Mouse (Mus musculus): Measurements from ENCODE around the gene Olfr1204. TPM values are rescaled to one million over a fixed set of nuclear protein-coding genes. Genes with fewer than 3 reads are reported as not detected.

Gene Olfr1204
- not detected for polyA plus RNA-seq (2014; fragmentation: Illumina TruSeq; extraction: RNeasy Lipid Tissue Mini Kit (QIAGEN cat#74804); ENCODE audit: low read depth, low replicate concordance)

GRCm38 (mm10) chr2:88848992-88849391, at the start of gene Olfr1204:
Gene Olfr1204, plus strand, starts transcription at chr2:88849292.

GRCm38 (mm10) chr2:88814196-88814595, 34.9 kb upstream of the Olfr1204 start, which contains the start of gene Olfr1202:
Gene Olfr1202, plus strand, starts transcription at chr2:88814496.

GRCm38 (mm10) chr2:88829437-88829836, 19.7 kb upstream of the Olfr1204 start, which contains the start of gene Olfr1205:
Gene Olfr1205, plus strand, starts transcription at chr2:88829737.

GRCm38 (mm10) chr2:88862931-88863330, 13.8 kb downstream of the Olfr1204 start, which contains the start of gene Olfr1206:
Gene Olfr1206, plus strand, starts transcription at chr2:88863231.

GRCm38 (mm10) chr2:88902211-88902610, 53.1 kb downstream of the Olfr1204 start, which contains the start of gene Olfr1208:
Gene Olfr1208, minus strand, starts transcription at chr2:88902311.

Other genes starting within 250 kb of the Olfr1204 start
- not detected for gene Olfr1191-ps1, start 208.8 kb upstream of the Olfr1204 start, polyA plus RNA-seq (2014; fragmentation: Illumina TruSeq; extraction: RNeasy Lipid Tissue Mini Kit (QIAGEN cat#74804); ENCODE audit: low read depth, low replicate concordance)
- gene Olfr1192-ps1, start 200.8 kb upstream of the Olfr1204 start, polyA plus RNA-seq (2014; fragmentation: Illumina TruSeq; extraction: RNeasy Lipid Tissue Mini Kit (QIAGEN cat#74804); ENCODE audit: low read depth, low replicate concordance) = not detected
- gene Olfr1193, start 173.7 kb upstream of the Olfr1204 start, polyA plus RNA-seq (2014; fragmentation: Illumina TruSeq; extraction: RNeasy Lipid Tissue Mini Kit (QIAGEN cat#74804); ENCODE audit: low read depth, low replicate concordance) = not detected
- not detected for gene Olfr1195, start 160.1 kb upstream of the Olfr1204 start, polyA plus RNA-seq (2014; fragmentation: Illumina TruSeq; extraction: RNeasy Lipid Tissue Mini Kit (QIAGEN cat#74804); ENCODE audit: low read depth, low replicate concordance)
- gene Olfr1196, start 144.7 kb upstream of the Olfr1204 start, polyA plus RNA-seq (2014; fragmentation: Illumina TruSeq; extraction: RNeasy Lipid Tissue Mini Kit (QIAGEN cat#74804); ENCODE audit: low read depth, low replicate concordance) = not detected
- gene Olfr1197, start 116.9 kb upstream of the Olfr1204 start, polyA plus RNA-seq (2014; fragmentation: Illumina TruSeq; extraction: RNeasy Lipid Tissue Mini Kit (QIAGEN cat#74804); ENCODE audit: low read depth, low replicate concordance) = not detected
- not detected for gene Olfr1198, start 97.9 kb upstream of the Olfr1204 start, polyA plus RNA-seq (2014; fragmentation: Illumina TruSeq; extraction: RNeasy Lipid Tissue Mini Kit (QIAGEN cat#74804); ENCODE audit: low read depth, low replicate concordance)
- not detected for gene Olfr1199, start 88.8 kb upstream of the Olfr1204 start, polyA plus RNA-seq (2014; fragmentation: Illumina TruSeq; extraction: RNeasy Lipid Tissue Mini Kit (QIAGEN cat#74804); ENCODE audit: low read depth, low replicate concordance)
- gene Olfr1200, start 78.8 kb upstream of the Olfr1204 start, polyA plus RNA-seq (2014; fragmentation: Illumina TruSeq; extraction: RNeasy Lipid Tissue Mini Kit (QIAGEN cat#74804); ENCODE audit: low read depth, low replicate concordance) = not detected
- not detected for gene Olfr1201, start 56.3 kb upstream of the Olfr1204 start, polyA plus RNA-seq (2014; fragmentation: Illumina TruSeq; extraction: RNeasy Lipid Tissue Mini Kit (QIAGEN cat#74804); ENCODE audit: low read depth, low replicate concordance)
- gene Olfr1202, start 34.8 kb upstream of the Olfr1204 start, polyA plus RNA-seq (2014; fragmentation: Illumina TruSeq; extraction: RNeasy Lipid Tissue Mini Kit (QIAGEN cat#74804); ENCODE audit: low read depth, low replicate concordance) = not detected
- not detected for gene Olfr1205, start 19.6 kb upstream of the Olfr1204 start, polyA plus RNA-seq (2014; fragmentation: Illumina TruSeq; extraction: RNeasy Lipid Tissue Mini Kit (QIAGEN cat#74804); ENCODE audit: low read depth, low replicate concordance)
- not detected for gene Olfr1206, start 13.9 kb downstream of the Olfr1204 start, polyA plus RNA-seq (2014; fragmentation: Illumina TruSeq; extraction: RNeasy Lipid Tissue Mini Kit (QIAGEN cat#74804); ENCODE audit: low read depth, low replicate concordance)
- gene Olfr1208, start 53.0 kb downstream of the Olfr1204 start, polyA plus RNA-seq (2014; fragmentation: Illumina TruSeq; extraction: RNeasy Lipid Tissue Mini Kit (QIAGEN cat#74804); ENCODE audit: low read depth, low replicate concordance) = not detected
- not detected for gene Olfr1209, start 65.9 kb downstream of the Olfr1204 start, polyA plus RNA-seq (2014; fragmentation: Illumina TruSeq; extraction: RNeasy Lipid Tissue Mini Kit (QIAGEN cat#74804); ENCODE audit: low read depth, low replicate concordance)
- gene Olfr1211, start 88.8 kb downstream of the Olfr1204 start, polyA plus RNA-seq (2014; fragmentation: Illumina TruSeq; extraction: RNeasy Lipid Tissue Mini Kit (QIAGEN cat#74804); ENCODE audit: low read depth, low replicate concordance) = not detected
- not detected for gene Olfr1212, start 104.7 kb downstream of the Olfr1204 start, polyA plus RNA-seq (2014; fragmentation: Illumina TruSeq; extraction: RNeasy Lipid Tissue Mini Kit (QIAGEN cat#74804); ENCODE audit: low read depth, low replicate concordance)
- gene Gm13762, start 131.0 kb downstream of the Olfr1204 start, polyA plus RNA-seq (2014; fragmentation: Illumina TruSeq; extraction: RNeasy Lipid Tissue Mini Kit (QIAGEN cat#74804); ENCODE audit: low read depth, low replicate concordance) = not detected
- not detected for gene Olfr1214, start 143.4 kb downstream of the Olfr1204 start, polyA plus RNA-seq (2014; fragmentation: Illumina TruSeq; extraction: RNeasy Lipid Tissue Mini Kit (QIAGEN cat#74804); ENCODE audit: low read depth, low replicate concordance)
- not detected for gene Olfr1215, start 157.7 kb downstream of the Olfr1204 start, polyA plus RNA-seq (2014; fragmentation: Illumina TruSeq; extraction: RNeasy Lipid Tissue Mini Kit (QIAGEN cat#74804); ENCODE audit: low read depth, low replicate concordance)
- gene Olfr1216, start 169.0 kb downstream of the Olfr1204 start, polyA plus RNA-seq (2014; fragmentation: Illumina TruSeq; extraction: RNeasy Lipid Tissue Mini Kit (QIAGEN cat#74804); ENCODE audit: low read depth, low replicate concordance) = not detected
- not detected for gene Olfr1217, start 182.8 kb downstream of the Olfr1204 start, polyA plus RNA-seq (2014; fragmentation: Illumina TruSeq; extraction: RNeasy Lipid Tissue Mini Kit (QIAGEN cat#74804); ENCODE audit: low read depth, low replicate concordance)
- gene Olfr1218, start 211.9 kb downstream of the Olfr1204 start, polyA plus RNA-seq (2014; fragmentation: Illumina TruSeq; extraction: RNeasy Lipid Tissue Mini Kit (QIAGEN cat#74804); ENCODE audit: low read depth, low replicate concordance) = not detected
- not detected for gene Olfr1219, start 234.2 kb downstream of the Olfr1204 start, polyA plus RNA-seq (2014; fragmentation: Illumina TruSeq; extraction: RNeasy Lipid Tissue Mini Kit (QIAGEN cat#74804); ENCODE audit: low read depth, low replicate concordance)